Mouse (Mus musculus) E14TG2a.4 (cell line): Measurements from ENCODE around the gene Mtap.

Experiments used
- CTCF ChIP-seq: conservative IDR thresholded peaks from 2 replicates; pipeline ENCODE4 v1.5.1; 2014; ENCODE audit warnings: low read length
- NANOG ChIP-seq: IDR thresholded peaks from 2 replicates; pipeline ENCODE4 v1.6.1; 2014; ENCODE audit warnings: borderline replicate concordance, low read length, mixed read lengths

DNA sequence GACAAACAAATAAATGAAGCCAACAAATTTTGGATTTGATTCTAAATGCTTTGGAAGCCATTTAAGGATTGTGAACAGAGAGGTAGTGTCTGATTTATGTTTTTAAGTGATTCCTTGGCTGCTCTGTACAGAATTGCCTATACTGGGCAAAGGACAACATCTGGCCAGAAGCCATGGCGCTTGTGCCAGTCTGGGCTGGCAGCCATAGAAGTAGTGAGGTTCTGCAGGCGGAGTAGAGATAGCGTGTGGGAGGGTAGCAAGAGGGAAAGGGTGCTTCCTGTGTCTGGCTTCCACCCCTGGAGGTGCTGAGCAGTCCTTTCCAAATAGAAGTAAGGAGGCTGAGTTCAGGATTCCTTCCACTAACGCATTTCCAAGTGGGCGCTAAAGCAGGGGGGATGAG is 3.9 kb downstream of the Mtap start:
- no peak for TF ChIP-seq CTCF
- TF ChIP-seq NANOG = no peak
